Mouse (Mus musculus) liver, adult 2 months (tissue): ENCODE measurements around the gene Atg14. TPM values are rescaled to one million over a fixed set of nuclear protein-coding genes. Genes with fewer than 3 reads are reported as not detected.

ENCODE experiments used
- DNase-seq: peaks from one replicate; pipeline ENCODE4 v3.0.0-alpha.2; 2011; ENCODE audit warnings: low read depth, low spot score; ENCODE audit errors: extremely low read depth
- H3K27ac ChIP-seq: fragments of 200-500 bp; replicated peaks from 2 replicates; pipeline ENCODE4 v1.5.1; 2012; ENCODE audit warnings: low read depth, mild to moderate bottlenecking, control low read depth, inconsistent platforms, low read length; ENCODE audit not compliant: insufficient read depth
- H3K27me3 ChIP-seq: fragments of 200-500 bp; 2 replicates; pipeline ENCODE4 v1.6.1; 2012; ENCODE audit warnings: mild to moderate bottlenecking, moderate library complexity, low read length, inconsistent platforms; ENCODE audit not compliant: control insufficient read depth, insufficient read depth
- H3K36me3 ChIP-seq: fragments of 200-500 bp; 2 replicates; pipeline ENCODE4 v1.6.1; 2012; ENCODE audit warnings: low read length, inconsistent platforms; ENCODE audit not compliant: control insufficient read depth, insufficient read depth
- H3K4me1 ChIP-seq: fragments of 200-500 bp; 2 replicates; pipeline ENCODE4 v1.6.1; 2011; ENCODE audit warnings: low read length; ENCODE audit not compliant: control insufficient read depth, insufficient read depth
- H3K4me3 ChIP-seq: fragments of 200-500 bp; 2 replicates; pipeline ENCODE4 v1.5.1; 2011; ENCODE audit warnings: low read depth, mild to moderate bottlenecking, control low read depth, low read length, moderate library complexity; ENCODE audit not compliant: insufficient read depth
- H3K79me2 ChIP-seq: fragments of 200-500 bp; 2 replicates; pipeline ENCODE4 v1.6.1; 2012; ENCODE audit warnings: inconsistent platforms, mild to moderate bottlenecking, low read length, moderate library complexity; ENCODE audit not compliant: control insufficient read depth, insufficient read depth
- H3K9ac ChIP-seq: fragments of 200-500 bp; 2 replicates; pipeline ENCODE4 v1.6.1; 2012; ENCODE audit warnings: low read depth, mild to moderate bottlenecking, control low read depth, inconsistent platforms, low read length
- CTCF ChIP-seq: fragments of 200-500 bp; IDR thresholded peaks from 2 replicates; pipeline ENCODE4 v1.5.1; 2011; ENCODE audit warnings: low read depth, low read length, control low read depth
- POLR2A ChIP-seq: fragments of 200-500 bp; IDR thresholded peaks from 2 replicates; pipeline ENCODE4 v1.6.1; 2011; ENCODE audit warnings: low read length, control low read depth; ENCODE audit not compliant: insufficient read depth; ENCODE audit errors: extremely low read depth
- WGBS: fragments of 180-500 bp; shearing (Covaris S2); methylation state at CpG from one replicate; pipeline ENCODE4 v1.1.7; 2018; 5-methylcytosine and 5-hydroxymethylcytosine counted together
- polyA plus RNA-seq: library from polyadenylated mRNA; depleted of rRNA; stranded (reverse); fragments of >200 nt; gene quantifications from 2 replicates; pipeline ENCODE4 v1.2.3, GENCODE M21; 2012
- total RNA-seq: library from RNA; depleted of rRNA; stranded (reverse); fragments of >200 nt; gene quantifications from 2 replicates; pipeline ENCODE4 v1.2.3, GENCODE M21; 2014

The Atg14 gene
- total and polyA plus RNA-seq, 2 experiments = 7.4 to 13.5 TPM

DNA sequence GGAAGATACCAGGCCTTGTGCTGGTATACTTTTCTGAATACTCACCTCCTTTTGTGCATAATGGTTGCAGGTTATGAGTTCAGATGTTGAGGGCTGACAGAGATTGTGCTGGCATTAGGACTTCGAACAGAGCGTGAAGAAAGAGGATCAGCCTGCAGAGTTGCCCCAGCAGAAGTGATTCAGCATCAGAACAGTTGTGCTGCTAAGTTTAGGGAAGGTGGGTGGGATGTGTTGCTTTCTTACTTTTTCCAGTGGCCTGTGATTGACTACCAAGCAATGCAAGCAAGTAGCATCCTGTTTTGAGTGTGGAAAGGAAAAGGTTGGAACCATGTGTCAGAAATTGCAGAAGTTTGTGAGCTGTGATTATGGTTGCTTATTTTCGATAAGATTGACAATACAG, 56.8 kb downstream of the Atg14 start:
- H3K9ac ChIP-seq = no peak overlapping the region
- no peak overlapping the region for H3K27ac ChIP-seq
- peaks cover 15% of the 10 kb centered on the region for H3K4me1 ChIP-seq
- no peak for DNase-seq
- WGBS = 88% methylated on average over 3 of the region's 3 CpGs
- no peaks in the 10 kb centered on the region for H3K36me3 ChIP-seq
- no peaks in the 10 kb centered on the region for H3K27me3 ChIP-seq
- TF ChIP-seq CTCF (no peak), POLR2A (no peak)
- no peak overlapping the region for H3K4me3 ChIP-seq
- peaks cover 38% of the 10 kb centered on the region for H3K79me2 ChIP-seq

DNA sequence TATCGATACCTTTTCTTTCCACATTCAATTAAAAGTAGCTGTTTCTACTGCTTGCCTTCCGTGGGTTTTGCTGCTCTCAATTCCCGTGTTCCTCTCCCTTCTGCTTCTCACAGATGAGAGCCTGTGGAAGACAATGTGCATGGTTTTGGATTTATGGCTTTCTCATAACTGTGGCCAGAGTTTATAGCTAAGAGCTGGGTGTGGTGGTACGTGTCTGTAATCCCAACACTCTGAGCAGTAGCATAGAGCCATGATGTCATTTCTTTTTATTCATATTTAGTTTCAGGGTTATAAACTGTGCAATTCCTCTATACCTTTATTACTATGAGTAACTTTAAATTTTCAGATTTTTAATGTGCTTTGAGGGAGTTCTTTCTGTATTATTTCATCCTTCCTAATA, 60.2 kb downstream of the Atg14 start:
- DNase-seq = no peak
- no peak overlapping the region for H3K27ac ChIP-seq
- no peak overlapping the region for H3K4me3 ChIP-seq
- TF ChIP-seq CTCF (no peak), POLR2A (no peak)
- no peak overlapping the region for H3K9ac ChIP-seq
- H3K79me2 ChIP-seq = peaks cover 30% of the 10 kb centered on the region; the same call in 1 of the 2 replicates
- H3K36me3 ChIP-seq = no peaks in the 10 kb centered on the region
- H3K27me3 ChIP-seq = no peaks in the 10 kb centered on the region
- WGBS = 93% methylated on average over 4 of the region's 4 CpGs
- peaks cover 11% of the 10 kb centered on the region for H3K4me1 ChIP-seq

- H3K4me1 ChIP-seq = peaks cover 14% of the 10 kb centered on the region
- H3K27ac ChIP-seq = no peak overlapping the region
- no peaks in the 10 kb centered on the region for H3K27me3 ChIP-seq
- no peaks in the 10 kb centered on the region for H3K36me3 ChIP-seq
- TF ChIP-seq CTCF (no peak), POLR2A (no peak)
- H3K9ac ChIP-seq = no peak overlapping the region
- H3K4me3 ChIP-seq = no peak overlapping the region
- no peak for DNase-seq
- H3K79me2 ChIP-seq = peaks cover 28% of the 10 kb centered on the region; the same call in 1 of the 2 replicates
Measured at GRCm38 (mm10) chr14:47508035-47508434, 62.4 kb downstream of the Atg14 start.

DNA sequence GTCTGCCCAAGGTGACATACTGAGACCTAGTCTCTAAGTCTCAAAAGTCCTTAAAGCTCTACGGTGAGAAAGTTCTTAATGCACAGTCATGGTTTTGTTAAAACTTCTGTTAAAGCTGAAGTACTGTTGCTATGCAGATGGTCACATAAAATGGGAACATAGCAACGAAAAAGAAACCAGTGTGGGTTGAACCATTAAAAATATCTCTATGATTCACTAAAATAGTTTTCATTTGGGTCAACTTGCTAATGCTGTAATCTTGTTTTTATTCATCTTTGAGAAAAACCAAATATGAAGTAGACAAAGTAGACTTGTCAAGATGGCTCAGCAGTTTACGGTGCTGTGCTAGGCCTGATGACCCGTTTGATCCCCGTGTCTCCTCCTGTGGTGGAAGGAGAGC, 63.8 kb downstream of the Atg14 start:
- Histone ChIP-seq H3K36me3 (no peaks in the 10 kb centered on the region), H3K79me2 (peaks cover 28% of the 10 kb centered on the region; the same call in 1 of the 2 replicates), H3K27me3 (no peaks in the 10 kb centered on the region), H3K9ac (no peak overlapping the region), H3K4me3 (no peak overlapping the region), H3K4me1 (peaks cover 14% of the 10 kb centered on the region), H3K27ac (no peak overlapping the region)
- 93% methylated on average over 5 of the region's 5 CpGs for WGBS
- no peak for DNase-seq
- TF ChIP-seq POLR2A = no peak
- no peak for TF ChIP-seq CTCF

DNA sequence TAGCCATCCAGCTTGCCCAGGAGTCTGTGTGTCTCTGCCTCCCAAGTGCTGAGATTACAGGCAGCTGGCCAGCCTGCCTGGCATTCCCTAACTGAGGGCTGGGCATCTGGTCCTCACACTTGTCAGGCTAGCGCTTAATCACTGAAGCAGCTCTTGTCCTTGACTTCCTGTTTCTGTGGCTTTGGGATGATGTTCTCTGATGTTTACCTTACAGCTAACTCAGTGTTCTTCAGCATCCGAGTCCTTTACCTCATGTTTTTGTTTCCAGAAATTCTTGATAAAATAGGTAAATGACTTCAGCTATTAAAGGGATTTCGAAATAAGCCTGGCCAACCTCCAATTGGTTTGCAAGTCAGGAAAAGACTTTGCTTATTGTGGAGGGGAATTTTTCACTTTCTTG, 66.4 kb downstream of the Atg14 start:
- H3K4me1 ChIP-seq = peaks cover 14% of the 10 kb centered on the region

GRCm38 (mm10) chr14:47498632-47499031, 71.8 kb downstream of the Atg14 start:
- H3K9ac ChIP-seq = no peak overlapping the region
- 71% methylated on average over 5 of the region's 5 CpGs for WGBS

More for the DNA sequence above, 66.4 kb downstream of the Atg14 start:
- Histone ChIP-seq H3K79me2 (peaks cover 38% of the 10 kb centered on the region), H3K27me3 (no peaks in the 10 kb centered on the region), H3K4me3 (no peak overlapping the region), H3K9ac (no peak overlapping the region), H3K36me3 (no peaks in the 10 kb centered on the region), H3K27ac (peak overlapping the region; percentile 7)
- peak; percentile 86 for DNase-seq
- 26% methylated on average over 3 of the region's 3 CpGs for WGBS
- TF ChIP-seq POLR2A (no peak), CTCF (no peak)

More at GRCm38 (mm10) chr14:47498632-47499031, 71.8 kb downstream of the Atg14 start:
- no peak for DNase-seq
- Histone ChIP-seq H3K27ac (peak overlapping the region; percentile 55; the same call in 1 of the 2 replicates), H3K4me1 (peaks cover 16% of the 10 kb centered on the region), H3K79me2 (peaks cover 38% of the 10 kb centered on the region), H3K4me3 (no peak overlapping the region), H3K36me3 (no peaks in the 10 kb centered on the region), H3K27me3 (no peaks in the 10 kb centered on the region)
- TF ChIP-seq POLR2A (no peak), CTCF (no peak)
